Mouse (Mus musculus) small intestine, adult 2 months (tissue): ENCODE measurements around the gene Scarb1. TPM values are rescaled to one million over a fixed set of nuclear protein-coding genes. Genes with fewer than 3 reads are reported as not detected.
A peak's percentile ranks its signal among the peaks of the same experiment; 100 is the strongest.

ENCODE experiments used
- H3K27ac ChIP-seq: fragments of 200-500 bp; 2 replicates; pipeline ENCODE4 v1.5.1; 2012; ENCODE audit warnings: low read depth, low read length, control low read depth, inconsistent platforms; ENCODE audit not compliant: insufficient read depth
- H3K27me3 ChIP-seq: fragments of 200-500 bp; 2 replicates; pipeline ENCODE4 v1.6.1; 2012; ENCODE audit warnings: mild to moderate bottlenecking, moderate library complexity, low read length, inconsistent platforms; ENCODE audit not compliant: control insufficient read depth, insufficient read depth
- H3K36me3 ChIP-seq: fragments of 200-500 bp; 2 replicates; pipeline ENCODE4 v1.6.1; 2012; ENCODE audit warnings: mild to moderate bottlenecking, low read length, control low read depth, inconsistent platforms; ENCODE audit not compliant: control insufficient read depth, insufficient read depth
- H3K4me1 ChIP-seq: fragments of 200-500 bp; 2 replicates; pipeline ENCODE4 v1.6.1; 2012; ENCODE audit warnings: low read length, inconsistent platforms, mixed read lengths; ENCODE audit not compliant: control insufficient read depth, insufficient read depth, insufficient read length
- H3K4me3 ChIP-seq: fragments of 200-500 bp; 2 replicates; pipeline ENCODE4 v1.5.1; 2012; ENCODE audit warnings: low read depth, mild to moderate bottlenecking, control low read depth, inconsistent platforms, low read length, moderate library complexity
- CTCF ChIP-seq: fragments of 200-500 bp; IDR thresholded peaks from 2 replicates; pipeline ENCODE4 v1.5.1; 2012; ENCODE audit warnings: low read depth, mild to moderate bottlenecking, control low read depth, inconsistent platforms, low read length, moderate library complexity, mixed read lengths; ENCODE audit not compliant: insufficient replicate concordance, insufficient read length; ENCODE audit errors: extremely low read depth
- POLR2A ChIP-seq: fragments of 200-500 bp; IDR thresholded peaks from 2 replicates; pipeline ENCODE4 v1.6.1; 2012; ENCODE audit warnings: low read depth, mild to moderate bottlenecking, control low read depth, inconsistent platforms, low read length, moderate library complexity
- WGBS: fragments of 180-500 bp; shearing (Covaris S2); methylation state at CpG from one replicate; pipeline ENCODE4 v1.1.7; 2018; 5-methylcytosine and 5-hydroxymethylcytosine counted together
- polyA plus RNA-seq: library from polyadenylated mRNA; depleted of rRNA; stranded (reverse); fragments of >200 nt; gene quantifications from 2 replicates; pipeline ENCODE4 v1.2.3, GENCODE M21; 2012

Gene Scarb1
- polyA plus RNA-seq, 1 experiment: 19.4 TPM

DNA sequence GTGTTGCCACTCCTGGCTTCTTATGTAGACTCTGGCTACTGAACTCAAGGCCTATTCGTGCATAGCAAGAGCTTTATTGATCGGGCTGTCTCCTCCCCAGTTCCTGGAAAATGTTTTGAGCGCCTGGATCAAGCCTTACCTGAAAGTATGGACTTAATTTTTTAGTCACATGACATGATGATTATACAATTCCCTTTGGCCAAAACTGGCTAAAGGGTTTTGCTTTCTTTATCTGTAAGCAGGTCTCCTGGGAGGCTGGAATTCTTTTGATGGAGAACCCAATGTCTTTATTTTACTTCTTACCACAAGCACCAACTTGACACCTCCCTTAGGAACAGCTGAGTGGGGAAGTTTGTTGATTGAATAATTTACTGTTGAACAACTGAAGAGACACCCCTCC is 87.4 kb downstream of the Scarb1 start:
- no peak for TF ChIP-seq CTCF
- no peak for TF ChIP-seq POLR2A
- WGBS: 84% methylated on average over 3 of the region's 3 CpGs
- no peaks in the 10 kb centered on the region for H3K36me3 ChIP-seq
- H3K27ac ChIP-seq: no peak overlapping the region
- no peaks in the 10 kb centered on the region for H3K27me3 ChIP-seq
- no peak overlapping the region for H3K4me3 ChIP-seq
- H3K4me1 ChIP-seq: peaks cover 2% of the 10 kb centered on the region

DNA sequence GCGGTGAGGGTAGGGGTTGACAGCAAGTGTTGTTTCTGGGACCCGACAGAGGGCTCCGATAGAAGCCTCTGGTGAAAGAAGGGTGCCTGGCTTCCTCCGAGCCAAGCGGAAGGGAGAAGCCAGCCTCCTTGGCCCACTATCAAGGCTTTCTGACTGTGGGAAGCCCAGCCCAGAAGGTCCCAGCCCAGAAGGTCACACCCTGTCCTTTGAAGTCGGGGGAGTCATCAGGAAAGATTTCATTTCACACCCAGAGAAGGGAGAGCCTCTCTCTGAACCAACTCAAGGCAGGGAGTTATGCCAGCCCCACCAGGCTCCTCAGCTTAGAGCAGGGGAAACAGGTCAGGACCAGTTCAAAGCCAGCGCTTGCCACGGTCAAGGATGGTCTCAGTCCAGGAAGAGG is 88.2 kb downstream of the Scarb1 start:
- H3K36me3 ChIP-seq: no peaks in the 10 kb centered on the region
- TF ChIP-seq POLR2A (no peak), CTCF (no peak)
- H3K27me3 ChIP-seq: no peaks in the 10 kb centered on the region
- WGBS: 34% methylated on average over 8 of the region's 8 CpGs
- no peak overlapping the region for H3K4me3 ChIP-seq
- no peak overlapping the region for H3K27ac ChIP-seq
- peaks cover 2% of the 10 kb centered on the region for H3K4me1 ChIP-seq

GRCm38 (mm10) chr5:125251885-125252615 is 88.8 kb downstream of the Scarb1 start:
- Histone ChIP-seq H3K4me1 (peaks cover 2% of the 10 kb centered on the region), H3K4me3 (no peak overlapping the region), H3K27me3 (no peaks in the 10 kb centered on the region), H3K27ac (no peak overlapping the region), H3K36me3 (no peaks in the 10 kb centered on the region)
- 37% methylated on average over 15 of the region's 15 CpGs for WGBS
- TF ChIP-seq CTCF (peak; percentile 62; the same call in 1 of the 2 replicates), POLR2A (no peak)

DNA sequence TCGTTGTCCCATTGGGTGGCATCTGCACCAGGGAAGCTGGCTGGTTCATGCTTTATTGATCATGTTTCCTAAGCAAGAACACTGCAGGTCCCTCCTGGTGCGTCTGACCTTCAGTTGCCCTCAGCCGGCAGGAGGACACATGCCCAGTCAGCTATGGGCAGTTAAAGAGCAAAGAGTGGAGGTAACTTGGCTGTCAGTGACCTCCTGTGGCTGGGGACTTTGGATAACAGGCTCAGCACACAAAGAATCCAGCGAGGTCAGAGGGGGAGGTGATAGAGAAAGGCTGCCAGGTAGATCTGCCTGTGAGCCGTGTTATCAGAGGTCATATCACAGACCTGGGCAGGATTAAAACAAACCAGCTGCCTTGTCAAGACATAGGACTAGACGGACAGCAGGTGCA is 91.7 kb downstream of the Scarb1 start:
- H3K27ac ChIP-seq: no peak overlapping the region
- peaks cover 6% of the 10 kb centered on the region for H3K4me1 ChIP-seq
- peaks cover 7% of the 10 kb centered on the region; the same call in 1 of the 2 replicates for H3K27me3 ChIP-seq
- H3K4me3 ChIP-seq: no peak overlapping the region
- no peaks in the 10 kb centered on the region for H3K36me3 ChIP-seq
- 28% methylated on average over 6 of the region's 6 CpGs for WGBS
- TF ChIP-seq POLR2A (no peak), CTCF (no peak)

DNA sequence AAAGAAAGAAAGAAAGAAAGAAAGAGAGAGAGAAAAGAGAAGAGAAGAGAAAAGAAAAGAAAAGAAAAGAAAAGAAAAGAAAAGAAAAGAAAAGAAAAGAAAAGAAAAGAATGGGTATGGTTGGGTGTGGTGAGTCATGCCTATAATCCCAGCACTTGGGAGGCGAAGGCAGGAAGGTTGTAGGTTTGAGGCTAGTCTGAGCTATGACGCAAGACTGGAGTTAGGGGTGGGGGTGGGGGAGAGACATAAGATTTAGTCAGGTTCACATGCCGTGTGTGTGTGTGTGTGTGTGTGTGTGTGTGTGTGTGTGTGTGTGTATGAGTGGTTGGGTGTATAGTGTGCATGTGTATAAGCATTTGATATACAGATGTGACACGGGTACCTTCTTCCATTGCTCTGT is 94.2 kb downstream of the Scarb1 start:
- Histone ChIP-seq H3K4me1 (0 out of 2 replicates have a peak, but pooled peaks cover 4% of the 10 kb centered on the region), H3K27ac (no peak overlapping the region), H3K36me3 (no peaks in the 10 kb centered on the region), H3K4me3 (no peak overlapping the region), H3K27me3 (peaks cover 7% of the 10 kb centered on the region; the same call in 1 of the 2 replicates)
- 79% methylated on average over 4 of the region's 4 CpGs for WGBS
- TF ChIP-seq CTCF: no peak
- TF ChIP-seq POLR2A: no peak

DNA sequence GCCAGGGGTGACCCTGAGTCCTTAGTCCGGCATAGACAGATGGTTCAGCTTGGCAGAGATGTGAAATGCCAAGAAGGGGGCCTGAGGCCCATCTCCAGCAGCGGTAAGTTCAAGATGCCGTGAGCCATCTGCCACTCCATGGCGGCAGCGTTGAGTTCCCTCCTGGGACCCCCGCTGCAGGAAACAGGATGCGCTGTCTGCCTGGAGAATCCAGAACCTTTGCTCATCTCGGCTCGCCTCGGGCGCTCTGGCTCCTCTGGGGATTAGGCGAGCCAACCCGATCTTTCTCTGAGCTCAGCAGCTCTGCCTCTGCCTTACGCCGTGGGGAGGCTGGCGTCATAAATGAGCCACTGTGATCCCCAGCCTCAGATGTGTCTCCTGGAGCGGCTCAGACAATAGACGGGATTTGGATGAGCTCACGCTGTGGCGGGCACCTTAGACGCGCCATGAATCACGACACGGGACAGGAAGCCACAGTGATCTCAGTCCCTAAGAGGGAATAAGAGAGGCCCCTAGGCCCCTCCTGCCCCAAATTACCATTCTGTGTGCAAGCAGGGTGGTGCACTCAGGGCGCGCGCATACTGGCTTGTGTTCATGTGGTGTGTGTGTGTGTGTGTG is 95.3 kb downstream of the Scarb1 start:
- WGBS: 6% methylated on average over 27 of the region's 27 CpGs
- H3K27me3 ChIP-seq: peaks cover 7% of the 10 kb centered on the region; the same call in 1 of the 2 replicates
- H3K27ac ChIP-seq: no peak overlapping the region
- TF ChIP-seq CTCF: no peak
- no peak for TF ChIP-seq POLR2A
- no peak overlapping the region for H3K4me3 ChIP-seq
- H3K4me1 ChIP-seq: 0 out of 2 replicates have a peak, but pooled peaks cover 4% of the 10 kb centered on the region
- H3K36me3 ChIP-seq: no peaks in the 10 kb centered on the region

- 39% methylated on average over 13 of the region's 13 CpGs for WGBS
- TF ChIP-seq POLR2A: no peak
- TF ChIP-seq CTCF: no peak
- H3K4me3 ChIP-seq: no peak overlapping the region
- H3K4me1 ChIP-seq: 0 out of 2 replicates have a peak, but pooled peaks cover 4% of the 10 kb centered on the region
- peaks cover 9% of the 10 kb centered on the region; the same call in 1 of the 2 replicates for H3K27me3 ChIP-seq
- H3K36me3 ChIP-seq: no peaks in the 10 kb centered on the region
- H3K27ac ChIP-seq: no peak overlapping the region
Measured at GRCm38 (mm10) chr5:125244825-125245533, 95.9 kb downstream of the Scarb1 start.
